Mouse (Mus musculus) T-helper 1 cell (primary cell): ENCODE data around the gene Popdc3.
"Not testable (repeated sequence)": the region's sequence is repeated elsewhere in the genome, so short reads cannot be mapped to it uniquely, and the experiment has no call there.

Experiments
- in situ Hi-C: fragments of 300-600 bp; cut with MboI, MseI; formaldehyde crosslinking; loops from one replicate; pipeline ENCODE4 v1.15.1; 2025; ENCODE audit warnings: high pct_unique_total_duplicates

Gene Popdc3

DNA sequence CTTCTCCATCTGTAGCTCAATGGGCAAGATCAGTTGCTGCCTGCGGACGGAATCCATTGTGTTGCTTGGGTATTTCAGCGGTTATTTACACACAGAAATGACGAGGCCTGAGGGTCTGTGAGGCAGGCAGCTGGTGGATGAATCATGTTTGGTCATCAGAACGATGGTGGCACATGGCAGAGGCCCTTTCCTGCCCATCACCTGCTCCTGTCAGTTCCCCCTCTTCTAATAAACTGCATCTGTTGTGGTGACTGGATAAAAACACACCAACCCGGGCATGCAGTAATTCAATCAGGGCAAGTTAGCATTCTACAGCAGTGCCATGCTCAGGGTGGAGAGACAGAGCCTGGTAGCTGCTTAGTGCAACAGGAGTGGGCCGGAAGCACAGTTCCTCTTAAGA is 133.7 kb downstream of the Popdc3 start:
- in situ Hi-C loops: no loop called here

- in situ Hi-C loops: no loop called here
These were observed 137.0 kb downstream of the Popdc3 start for GRCm38 (mm10) chr10:45314865-45315264.

- in situ Hi-C loops: no loop called here
These were observed 141.0 kb downstream of the Popdc3 start for GRCm38 (mm10) chr10:45318922-45319321.

- in situ Hi-C loops: no loop called here
These were observed 142.4 kb downstream of the Popdc3 start for GRCm38 (mm10) chr10:45320296-45320695.

- in situ Hi-C loops: no loop called here
These were observed 146.3 kb downstream of the Popdc3 start for GRCm38 (mm10) chr10:45324159-45324558.

- in situ Hi-C loops: no loop called here
These were observed 150.5 kb downstream of the Popdc3 start for GRCm38 (mm10) chr10:45328196-45329000.

- in situ Hi-C loops: no loop called here
These were observed 157.0 kb downstream of the Popdc3 start for GRCm38 (mm10) chr10:45334925-45335324.

GRCm38 (mm10) chr10:45335434-45336422 is 157.8 kb downstream of the Popdc3 start, which contains the start of gene Bves:
Bves (plus strand) TSS chr10:45335772.
- in situ Hi-C loops: no loop called here

DNA sequence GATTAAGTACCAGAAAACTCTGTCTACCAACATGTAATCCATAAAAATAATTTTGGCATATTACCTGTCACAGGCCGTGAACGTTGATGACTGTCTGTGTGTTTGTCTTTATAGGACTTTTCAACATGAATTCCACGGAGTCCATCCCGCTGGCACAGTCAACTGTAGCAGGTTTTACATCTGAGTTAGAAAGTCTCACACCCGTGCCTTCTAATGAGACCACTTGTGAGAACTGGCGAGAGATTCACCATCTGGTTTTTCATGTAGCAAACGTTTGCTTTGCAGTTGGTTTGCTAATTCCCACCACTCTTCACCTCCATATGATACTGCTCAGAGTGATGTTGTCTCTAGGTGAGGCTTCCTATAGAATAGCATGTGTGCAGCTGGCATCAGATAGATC is 161.2 kb downstream of the Popdc3 start:
- in situ Hi-C loops: no loop called here

DNA sequence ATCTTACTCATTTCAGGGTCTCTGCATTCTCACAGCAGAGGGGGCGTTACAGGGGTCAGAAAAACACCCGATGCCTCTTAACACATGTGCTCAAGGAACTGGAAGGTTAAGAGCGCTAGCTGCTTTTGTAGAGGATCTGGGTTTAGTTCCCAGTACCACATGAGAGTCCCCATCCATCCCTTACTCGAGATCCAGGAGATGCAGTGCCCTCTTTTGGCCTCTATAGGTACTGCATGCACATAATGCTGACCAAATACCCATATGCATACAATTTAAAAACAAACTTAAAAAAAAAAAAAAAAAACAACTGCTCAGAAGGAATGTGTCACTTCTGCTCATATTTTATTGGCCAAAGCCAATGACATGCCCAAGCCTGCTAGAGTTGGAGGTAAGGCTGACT is 166.5 kb downstream of the Popdc3 start:
- in situ Hi-C loops: no loop called here

DNA sequence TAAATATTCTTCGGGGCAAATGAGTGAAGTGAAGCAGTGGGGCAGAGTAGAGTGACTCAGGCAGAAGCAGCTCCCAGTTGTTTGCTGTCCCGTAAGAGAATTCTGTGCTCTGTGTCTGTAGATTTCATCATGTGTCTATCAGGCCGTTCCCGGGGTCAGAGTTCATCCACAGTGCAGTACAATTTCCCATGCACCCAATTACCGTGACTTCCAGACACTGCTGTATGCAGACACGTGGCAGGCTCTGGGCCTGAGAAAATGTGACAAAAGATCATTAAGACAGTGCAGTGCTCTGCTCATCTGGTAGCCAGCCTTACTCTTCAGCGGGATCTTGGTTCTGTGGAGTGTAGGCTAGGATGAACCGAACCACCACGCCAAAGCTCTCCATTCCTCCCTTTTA is 167.3 kb downstream of the Popdc3 start:
- in situ Hi-C loops: no loop called here

DNA sequence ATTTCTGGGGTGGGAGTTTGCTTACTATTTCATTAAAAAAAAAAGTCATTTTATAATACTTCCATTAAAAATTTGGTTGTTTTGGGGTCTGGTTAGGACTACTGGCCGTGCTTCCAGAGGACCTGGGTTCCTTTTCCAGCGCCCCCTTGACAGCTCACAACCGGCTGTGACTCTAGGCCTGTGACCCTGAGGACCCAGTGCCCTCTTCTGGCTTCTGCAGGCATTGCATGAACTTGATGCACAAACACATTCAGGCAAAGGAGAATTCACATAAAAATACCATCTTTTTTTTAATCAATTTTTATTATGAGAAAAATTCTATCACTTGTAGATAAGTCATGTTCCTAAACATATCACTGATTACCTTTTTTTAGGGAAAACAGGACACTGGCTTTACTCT is 170.2 kb downstream of the Popdc3 start:
- in situ Hi-C loops: not testable (repeated sequence)

DNA sequence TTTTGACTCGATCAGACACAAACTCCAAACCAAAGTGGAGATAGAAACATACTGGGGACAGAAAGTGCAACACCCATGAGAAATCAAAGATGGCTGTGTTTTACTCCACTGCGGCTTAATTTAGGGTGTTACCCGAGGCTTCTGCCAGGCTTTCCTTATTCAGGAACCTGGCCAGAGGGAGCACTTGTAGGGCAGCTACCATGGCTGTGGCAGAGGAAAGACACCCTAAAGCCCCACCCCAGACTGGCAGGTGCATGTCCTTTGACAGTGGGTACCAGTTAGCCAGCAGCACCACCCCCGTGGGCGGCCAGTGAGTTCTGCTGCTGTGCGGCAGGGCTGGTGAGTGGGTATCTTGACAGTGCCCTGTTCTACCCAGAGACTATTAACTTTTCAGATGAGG is 178.2 kb downstream of the Popdc3 start:
- in situ Hi-C loops: loop anchor here (25.0 kb wide), 1 partner anchor 869 kb away; no protein-coding TSS in a partner anchor

- in situ Hi-C loops: loop anchor here (25.0 kb wide), 1 partner anchor 876 kb away; no protein-coding TSS in a partner anchor
These were observed 185.5 kb downstream of the Popdc3 start for GRCm38 (mm10) chr10:45363396-45363795.

- in situ Hi-C loops: loop anchor here (25.0 kb wide), 1 partner anchor 880 kb away; no protein-coding TSS in a partner anchor
These were observed 189.2 kb downstream of the Popdc3 start for GRCm38 (mm10) chr10:45366987-45367705.
